Mouse (Mus musculus): ENCODE data around the gene Ctdspl.

The Ctdspl gene

DNA sequence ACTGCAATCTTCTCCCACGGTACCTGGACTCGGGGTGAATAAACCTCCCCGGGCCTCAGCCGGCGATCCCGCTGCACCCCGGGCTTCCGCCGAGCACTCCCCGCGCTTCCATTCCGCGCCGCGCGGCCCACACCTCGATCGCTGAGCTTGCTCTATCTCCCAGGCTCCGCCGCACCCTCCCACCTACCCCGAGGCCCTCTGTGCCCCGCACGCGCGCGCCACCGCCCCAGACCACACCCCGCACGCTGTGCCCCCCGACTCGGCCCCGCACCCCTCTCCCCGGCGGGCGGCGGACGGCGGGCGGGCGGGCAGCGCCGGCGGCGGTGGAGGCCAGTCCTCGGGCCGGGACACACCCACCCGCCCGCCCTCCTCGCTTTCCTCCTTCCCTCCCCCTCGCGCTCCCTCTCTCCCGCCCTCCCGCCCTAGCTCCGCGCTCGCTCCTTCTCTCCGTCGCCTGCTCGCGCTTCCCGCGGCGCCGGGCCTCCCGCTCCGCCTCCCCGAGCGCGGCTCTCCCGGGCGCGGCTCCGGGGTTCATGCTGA lies at the start of gene Ctdspl:
Ctdspl (plus strand) TSS at position 343 of the 540 bp plus-strand sequence.
- peak; percentile 24 for DNase-seq (ENCODE audit: low spot score)

DNA sequence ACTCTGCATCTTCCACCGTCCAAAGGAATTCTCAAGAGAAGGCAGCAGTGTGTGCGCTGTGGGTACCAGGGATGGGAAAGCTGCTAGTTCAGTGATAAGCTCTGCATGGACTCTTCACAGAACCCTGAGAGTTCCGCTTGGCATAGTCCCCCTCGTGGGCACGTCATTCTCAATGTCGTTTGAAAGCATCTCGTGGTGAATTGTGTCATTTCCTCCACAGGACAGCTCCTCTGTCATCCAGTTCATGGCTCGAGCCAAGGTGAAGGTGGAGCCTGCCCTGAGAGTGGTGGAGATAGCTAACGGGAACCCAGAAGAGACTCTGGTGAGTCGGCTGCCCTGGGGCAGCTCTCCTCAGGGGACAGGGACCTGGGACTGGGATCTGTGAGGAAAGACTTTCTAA lies 49.4 kb upstream of the Ctdspl start:
- DNase-seq (ENCODE audit: low spot score), result no peak

DNA sequence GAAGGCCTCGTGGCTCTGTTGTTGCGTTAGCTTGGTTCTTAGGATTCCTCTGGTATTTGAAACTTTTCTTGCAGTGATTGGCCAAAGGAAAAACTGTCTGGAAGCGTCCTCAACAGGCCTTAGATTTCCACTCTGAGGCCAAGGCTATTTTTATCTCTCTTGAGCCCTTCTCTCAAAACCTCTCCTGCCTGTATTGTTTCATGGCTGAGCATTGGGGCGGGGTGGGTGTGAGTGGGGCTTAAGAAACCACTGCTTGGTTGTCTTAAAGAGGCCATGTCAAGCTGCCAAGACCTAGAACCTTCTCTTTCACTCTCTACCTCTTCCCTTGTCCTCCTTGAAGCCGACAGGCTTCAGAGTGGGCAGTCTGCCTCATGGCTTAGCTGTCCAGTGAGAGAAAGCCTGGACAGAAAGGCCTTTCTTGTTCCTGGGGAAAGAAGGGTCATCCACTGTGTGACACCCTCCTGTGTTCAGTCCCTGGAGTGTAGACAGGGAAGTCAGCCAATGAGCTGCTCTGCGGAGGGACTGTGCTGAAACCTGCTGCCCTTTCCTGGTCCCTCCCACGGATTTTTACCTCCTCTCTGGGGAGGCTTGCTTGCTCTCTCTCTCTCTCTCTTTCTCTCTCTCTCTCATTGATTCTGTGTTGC lies 48.8 kb upstream of the Ctdspl start:
- no peak for DNase-seq (ENCODE audit: low spot score)

DNA sequence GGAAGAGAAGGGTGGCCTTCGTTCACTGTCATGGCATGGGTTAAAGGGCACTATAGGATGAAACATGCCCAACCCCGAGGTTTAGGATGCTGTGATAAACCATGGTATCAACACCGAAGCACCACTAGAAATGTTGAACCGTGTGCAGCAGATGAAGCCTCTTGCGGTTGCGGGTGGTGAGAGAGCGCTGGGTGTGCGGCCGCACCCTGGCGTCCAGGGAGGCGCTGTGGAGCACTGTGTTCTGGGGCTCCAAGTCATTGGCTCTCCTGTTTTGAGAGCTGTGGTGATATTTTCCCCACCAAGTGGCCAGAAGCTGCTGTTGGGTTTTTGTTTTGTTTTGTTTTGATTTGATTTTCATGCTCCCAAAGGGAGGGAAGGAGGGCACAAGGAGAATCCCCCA lies 47.7 kb upstream of the Ctdspl start:
- DNase-seq (ENCODE audit: low spot score), result no peak

DNA sequence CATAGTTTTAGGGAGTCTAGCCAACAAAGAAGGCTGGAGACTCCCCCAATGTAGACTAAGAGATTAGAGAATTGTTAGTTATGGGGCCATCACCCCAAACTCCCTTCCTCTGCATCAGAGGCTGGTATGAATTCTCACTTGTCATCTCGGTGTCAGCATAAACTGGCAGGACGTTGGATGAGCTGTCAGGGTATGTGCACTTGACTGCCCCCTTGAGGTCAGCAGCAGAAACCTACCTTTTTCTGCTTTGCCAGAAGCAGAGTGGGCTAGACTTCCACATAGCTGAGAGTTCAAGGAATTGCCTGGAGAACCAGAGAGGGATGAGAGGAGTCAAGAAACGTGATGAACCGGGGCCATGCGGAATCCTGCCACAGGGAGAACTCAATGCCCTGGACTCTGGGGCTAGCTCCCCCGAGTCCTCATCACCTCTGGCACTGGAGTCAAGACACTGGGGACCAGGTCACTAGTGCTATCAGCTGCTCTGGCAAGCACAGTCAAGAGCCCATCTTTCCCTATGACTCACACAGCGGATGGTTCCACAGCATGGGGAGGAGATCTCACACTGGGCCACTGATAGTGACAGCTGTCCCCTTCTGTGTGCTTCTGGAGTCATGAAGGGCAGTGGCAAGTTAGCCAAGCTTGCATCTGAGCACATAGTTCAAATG lies 44.8 kb upstream of the Ctdspl start:
- DNase-seq (ENCODE audit: low spot score), result peak; percentile 25

DNA sequence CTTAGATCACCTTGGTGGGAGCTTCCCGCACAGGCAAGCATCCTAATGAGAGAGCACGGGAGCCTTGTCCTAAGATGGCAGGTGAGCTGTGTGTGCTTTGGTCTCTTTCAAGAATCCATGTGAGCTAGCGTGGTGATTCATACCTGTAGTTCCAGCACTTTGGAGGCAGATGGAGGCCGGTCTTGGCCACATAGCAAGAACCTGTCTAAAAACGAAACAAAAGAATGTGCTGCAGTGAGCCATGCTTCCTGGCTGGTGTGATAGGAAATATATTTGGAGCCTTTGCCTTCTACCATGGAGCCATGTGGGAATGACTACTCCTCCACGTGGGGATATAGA lies 44.3 kb upstream of the Ctdspl start:
- no peak for DNase-seq (ENCODE audit: low spot score)

DNA sequence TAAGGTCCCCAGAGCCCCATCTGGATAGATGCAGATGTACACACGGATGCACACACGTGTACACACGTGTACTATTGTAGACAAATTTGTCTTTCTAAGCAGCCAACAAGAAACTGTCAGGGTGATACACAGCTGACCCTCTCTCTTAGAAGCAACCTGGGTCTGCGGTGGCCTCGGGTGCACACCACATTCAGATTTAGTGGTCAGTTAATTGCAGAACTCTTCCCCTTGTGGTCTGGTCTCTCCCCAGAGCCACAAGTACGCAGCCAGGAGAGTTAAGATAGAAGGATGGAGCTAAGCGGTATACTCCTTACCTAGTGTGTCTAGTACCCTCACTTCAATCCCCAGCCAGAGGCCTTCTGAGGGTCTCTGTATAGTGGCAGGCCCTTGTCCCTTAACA lies 43.1 kb upstream of the Ctdspl start:
- DNase-seq (ENCODE audit: low spot score), result no peak

DNA sequence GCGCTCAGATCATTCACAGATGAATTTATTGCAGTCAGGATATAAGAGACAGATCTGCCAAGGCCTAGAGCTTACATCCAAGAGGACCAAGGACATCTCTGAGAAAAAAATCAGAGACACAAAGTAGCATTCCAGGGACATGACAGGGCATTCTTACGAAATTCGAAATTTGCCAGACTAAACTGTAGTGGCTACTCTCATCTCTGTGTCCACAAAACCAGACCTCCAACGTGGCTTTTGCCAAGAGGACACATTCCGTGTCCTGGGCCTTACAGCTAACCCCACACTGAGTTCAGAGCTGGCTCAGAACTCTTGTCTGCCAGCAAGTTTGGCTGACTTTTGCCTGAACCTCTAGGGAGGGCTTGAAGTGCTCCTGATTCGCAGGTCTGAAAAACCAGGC lies 40.5 kb upstream of the Ctdspl start:
- no peak for DNase-seq (ENCODE audit: low spot score)

DNA sequence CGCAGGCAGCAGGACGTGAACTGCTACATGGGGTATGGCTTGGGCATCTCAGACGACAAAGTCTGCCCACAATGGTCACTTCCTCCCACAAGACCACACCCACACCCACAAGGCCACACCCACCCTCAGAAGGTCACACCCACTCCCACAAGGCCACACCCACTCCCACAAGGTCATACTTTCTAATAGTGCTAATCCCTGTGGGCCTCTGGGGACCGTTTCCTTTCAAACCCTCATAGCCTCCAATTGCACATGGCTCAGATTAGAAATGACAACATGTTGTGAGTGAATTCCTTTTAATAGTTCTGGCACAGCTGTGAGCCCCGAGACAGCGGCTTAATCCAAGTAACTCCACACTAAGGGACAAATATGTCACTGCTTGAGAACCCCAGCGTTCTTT lies 39.1 kb upstream of the Ctdspl start:
- DNase-seq (ENCODE audit: low spot score), result no peak

DNA sequence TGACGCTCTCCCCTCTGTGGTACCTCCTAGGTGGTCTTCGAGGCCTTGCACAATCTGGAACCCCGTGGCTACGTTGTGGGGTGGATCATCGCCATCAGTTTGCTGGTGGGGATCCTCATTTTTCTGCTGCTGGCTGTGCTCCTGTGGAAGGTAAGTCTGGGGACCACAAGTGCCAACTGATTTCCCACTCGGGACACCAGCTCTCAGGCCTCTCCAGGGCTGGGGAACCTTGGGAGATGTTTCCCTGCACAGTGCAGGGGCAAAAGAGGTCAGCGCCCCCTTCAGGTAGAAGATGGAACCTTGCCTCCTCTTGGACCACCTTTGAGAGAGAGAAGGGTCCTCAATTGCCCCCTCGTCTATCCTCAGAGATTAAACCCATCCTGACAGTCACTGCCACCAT lies 38.5 kb upstream of the Ctdspl start:
- no peak for DNase-seq (ENCODE audit: low spot score)

DNA sequence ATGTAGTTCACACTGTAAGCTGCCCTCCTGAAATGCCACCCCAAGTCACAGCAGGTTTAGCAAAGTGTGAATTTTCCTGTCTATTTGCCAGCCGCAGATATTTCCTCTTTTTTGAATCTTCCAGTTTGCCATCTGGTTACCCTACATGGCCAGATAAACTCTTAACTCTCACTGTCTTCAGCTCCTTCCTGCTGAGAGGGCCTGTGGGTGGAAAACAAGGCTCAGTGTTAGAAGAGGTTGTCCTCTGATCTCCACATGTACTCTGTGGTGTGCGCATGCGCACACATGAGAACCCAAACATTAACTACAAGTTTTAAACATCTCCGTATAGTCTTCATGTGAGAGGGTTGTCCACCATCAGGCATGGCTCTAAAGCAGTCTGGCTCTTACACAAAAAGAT lies 36.1 kb upstream of the Ctdspl start:
- peak; percentile 39 for DNase-seq (ENCODE audit: low spot score)

DNA sequence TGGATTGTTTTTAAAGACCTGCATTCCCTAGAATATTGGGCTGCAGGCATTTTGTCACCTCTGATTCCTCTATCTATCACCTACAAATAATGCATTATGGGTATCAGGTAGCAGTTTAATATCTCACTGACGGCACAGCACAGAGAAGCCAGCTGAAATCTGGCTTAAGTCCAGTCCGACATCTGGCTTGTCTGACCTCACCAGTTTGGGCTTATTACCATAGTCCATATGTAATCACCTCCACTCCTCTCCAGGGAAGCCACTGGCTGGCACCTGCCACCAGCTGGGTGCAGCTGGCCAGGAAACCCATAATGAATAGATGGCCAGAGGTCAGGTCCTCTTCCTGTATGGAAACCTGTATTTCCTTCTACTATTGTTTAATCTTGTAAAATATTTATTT lies 35.6 kb upstream of the Ctdspl start:
- DNase-seq (ENCODE audit: low spot score), result no peak

DNA sequence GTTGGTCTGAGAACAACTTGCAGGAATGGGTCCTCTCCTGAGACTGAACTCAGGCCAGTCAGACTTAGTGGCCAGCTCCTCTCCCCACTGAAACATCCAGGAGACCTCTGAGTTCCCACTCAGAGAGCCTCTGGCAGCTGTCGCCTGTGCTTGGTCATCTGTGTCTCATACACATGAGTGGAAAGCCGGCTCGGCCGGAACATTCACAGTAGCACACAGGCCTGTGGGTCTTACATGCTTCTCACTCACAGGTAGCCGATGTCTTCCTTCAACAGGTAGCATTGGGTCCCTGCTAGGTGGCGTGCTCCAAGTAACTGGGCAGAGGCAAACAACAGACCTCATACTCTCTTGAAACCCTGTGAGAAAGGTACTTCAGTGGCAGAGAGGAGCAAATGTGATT lies 35.2 kb upstream of the Ctdspl start:
- no peak for DNase-seq (ENCODE audit: low spot score)

DNA sequence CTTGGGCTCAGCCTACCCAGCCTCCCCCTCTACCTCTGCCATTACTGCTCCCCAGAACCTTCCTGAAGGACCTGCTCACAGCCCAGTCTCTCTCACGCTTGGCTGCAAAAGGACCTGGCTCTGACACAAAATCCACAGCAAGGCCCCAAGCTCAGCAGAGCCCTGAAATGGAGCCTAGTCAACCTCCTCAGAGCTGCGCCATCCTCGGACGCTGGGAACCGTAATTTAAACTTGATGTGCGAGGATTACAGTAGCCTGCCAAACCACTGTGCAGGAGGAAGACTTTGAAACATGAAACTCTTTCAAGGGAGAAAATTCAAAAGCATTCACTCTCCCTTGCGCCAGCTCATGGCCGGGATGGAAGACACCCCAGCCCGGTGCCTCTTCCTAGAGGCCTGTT lies 34.7 kb upstream of the Ctdspl start:
- DNase-seq (ENCODE audit: low spot score), result no peak

DNA sequence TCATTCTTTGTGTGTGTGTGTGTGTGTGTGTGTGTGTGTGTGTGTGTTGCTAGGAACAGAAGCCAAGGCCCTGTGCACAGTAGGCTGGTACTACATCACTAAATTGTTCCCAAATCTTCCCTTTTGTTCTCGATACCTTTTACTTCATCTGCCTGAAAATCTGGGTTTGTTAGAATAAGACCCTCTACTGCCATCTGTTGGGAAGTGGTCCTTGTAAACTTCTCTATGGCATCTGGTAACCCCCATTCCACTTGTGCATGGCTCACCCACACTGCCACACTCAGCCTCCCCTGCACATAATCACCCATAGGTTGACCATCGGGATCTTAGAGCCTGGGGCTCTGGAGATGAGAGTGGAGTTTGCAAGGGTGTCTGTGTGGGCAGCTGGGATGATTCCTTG lies 31.2 kb upstream of the Ctdspl start:
- no peak for DNase-seq (ENCODE audit: low spot score)

DNA sequence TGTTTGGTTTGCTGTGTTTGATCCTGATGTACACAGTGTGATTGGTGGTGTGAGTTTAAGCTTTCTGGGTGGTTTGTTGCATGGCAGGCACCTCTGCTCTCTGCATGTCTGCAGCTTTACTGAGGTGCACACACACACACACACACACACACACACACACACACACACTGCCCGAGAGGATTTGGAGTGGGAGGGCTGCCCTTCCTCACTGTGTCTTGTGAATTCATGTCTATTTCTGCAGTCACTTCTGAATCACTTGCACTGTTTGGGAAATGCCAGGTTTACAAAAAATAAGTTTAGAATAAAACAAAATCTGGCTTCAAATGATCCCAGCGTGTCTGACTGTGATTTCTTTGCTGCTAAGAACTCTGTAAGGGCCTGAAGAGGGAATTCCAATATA lies 25.6 kb upstream of the Ctdspl start:
- DNase-seq (ENCODE audit: low spot score), result no peak

DNA sequence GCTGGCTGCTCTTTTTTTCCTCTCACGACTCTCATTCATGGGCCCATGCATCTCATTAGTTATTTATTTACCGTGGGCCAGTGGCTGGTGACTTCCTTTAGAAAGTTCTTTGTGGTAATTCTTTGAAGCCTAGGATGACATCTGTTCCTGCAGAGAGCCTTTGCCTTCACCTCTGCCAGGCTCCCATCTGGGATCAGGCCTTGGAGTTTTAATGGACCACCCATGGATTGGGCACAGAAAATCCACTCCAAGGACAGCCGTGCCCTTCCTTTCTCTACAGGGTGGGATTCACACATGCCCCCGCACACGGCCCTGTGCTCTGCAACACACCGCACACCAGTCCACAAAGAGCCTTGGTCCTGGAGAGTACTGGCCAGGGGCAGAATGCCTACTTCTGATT lies 24.3 kb upstream of the Ctdspl start:
- no peak for DNase-seq (ENCODE audit: low spot score)

DNA sequence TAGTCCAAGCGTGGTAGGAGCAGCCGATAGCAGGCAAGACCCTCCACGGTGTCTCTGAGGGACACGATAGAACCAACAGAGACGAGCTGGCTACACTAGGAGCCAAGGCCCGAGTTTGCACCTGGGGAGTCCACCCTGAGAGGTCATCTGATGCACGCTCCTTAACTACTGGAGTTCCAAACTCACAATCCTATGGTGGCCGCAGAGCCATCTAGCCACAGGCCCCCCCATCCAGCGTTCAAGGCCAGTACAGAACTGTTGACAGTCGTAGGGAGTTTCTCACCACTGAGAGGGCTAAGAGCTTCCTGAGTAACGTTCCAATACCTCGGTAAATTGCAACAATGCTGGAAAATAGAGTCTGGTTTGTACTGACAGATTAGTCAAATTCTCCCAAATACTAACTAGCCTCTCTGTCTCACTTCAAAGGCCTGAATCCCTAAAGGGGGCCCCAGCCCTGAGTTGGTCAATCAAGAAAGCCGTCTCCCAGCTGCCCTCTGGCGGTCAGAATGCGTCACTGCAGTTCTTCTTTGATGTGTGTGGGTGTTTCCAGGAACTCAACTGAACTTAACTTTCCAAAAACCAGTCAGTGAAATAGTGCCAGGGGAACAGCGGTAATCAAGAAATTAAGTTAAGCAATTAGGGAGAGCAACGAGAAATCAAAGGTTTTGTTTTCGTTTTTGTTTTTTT lies 18.2 kb upstream of the Ctdspl start:
- peak; percentile 53 for DNase-seq (ENCODE audit: low spot score)

DNA sequence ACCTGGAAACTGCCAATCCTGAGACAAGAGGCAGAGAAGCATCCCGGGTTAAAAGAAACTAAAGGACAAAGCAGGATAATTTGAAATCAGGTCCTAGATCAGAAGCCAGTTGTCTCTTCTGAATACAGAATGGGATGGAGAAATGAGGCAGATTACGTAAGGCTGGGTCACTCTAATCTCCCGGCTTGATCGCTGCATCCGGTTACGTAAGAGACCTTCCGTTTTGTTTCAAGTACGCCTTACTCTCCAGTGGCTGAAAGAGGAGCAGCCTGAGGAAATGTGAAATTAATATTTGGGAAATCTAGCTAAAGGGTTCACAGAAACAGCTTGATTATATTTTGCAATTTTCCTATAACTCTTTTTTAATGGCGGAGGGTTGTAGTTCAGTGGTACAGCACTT lies 13.2 kb upstream of the Ctdspl start:
- no peak for DNase-seq (ENCODE audit: low spot score)

DNA sequence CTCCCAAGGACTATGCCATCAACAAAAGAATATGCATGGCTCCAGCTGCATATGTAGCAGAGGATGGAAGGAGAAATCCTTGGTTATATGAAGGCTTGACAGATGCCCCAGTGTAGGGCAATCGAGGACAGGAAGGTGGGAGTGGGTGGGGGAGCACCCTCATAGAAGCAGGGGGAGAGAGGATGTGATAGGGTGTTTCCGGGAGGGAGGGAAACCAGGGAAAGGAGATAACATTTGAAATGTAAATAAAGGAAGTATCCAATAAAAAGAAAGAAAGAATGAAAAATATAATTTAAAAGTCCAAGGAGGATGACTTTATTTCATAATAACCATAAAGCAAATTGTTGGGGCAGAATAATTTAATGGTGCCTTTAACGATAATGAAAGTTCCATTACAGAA lies 12.6 kb upstream of the Ctdspl start:
- no peak for DNase-seq (ENCODE audit: low spot score)

DNA sequence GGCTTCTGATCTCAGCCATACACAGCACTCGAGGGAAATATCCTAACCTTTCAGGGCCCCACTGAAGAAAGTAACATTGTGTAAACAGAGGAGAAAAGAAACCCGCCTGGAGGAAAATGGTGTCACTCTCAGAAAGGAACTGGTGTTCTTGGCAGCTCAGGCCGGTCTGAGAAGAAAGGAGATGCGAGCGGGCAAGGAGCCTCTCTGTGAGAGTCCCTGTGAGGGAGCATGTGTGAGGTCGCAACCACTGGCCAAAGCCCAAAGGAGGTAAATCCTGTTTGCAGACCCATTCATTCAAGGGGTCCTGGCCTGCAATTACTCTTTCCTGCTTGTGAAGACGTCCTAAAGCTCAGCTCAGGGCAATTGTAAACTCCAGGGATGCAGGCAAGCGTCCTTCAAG lies 11.7 kb upstream of the Ctdspl start:
- DNase-seq (ENCODE audit: low spot score), result no peak

DNA sequence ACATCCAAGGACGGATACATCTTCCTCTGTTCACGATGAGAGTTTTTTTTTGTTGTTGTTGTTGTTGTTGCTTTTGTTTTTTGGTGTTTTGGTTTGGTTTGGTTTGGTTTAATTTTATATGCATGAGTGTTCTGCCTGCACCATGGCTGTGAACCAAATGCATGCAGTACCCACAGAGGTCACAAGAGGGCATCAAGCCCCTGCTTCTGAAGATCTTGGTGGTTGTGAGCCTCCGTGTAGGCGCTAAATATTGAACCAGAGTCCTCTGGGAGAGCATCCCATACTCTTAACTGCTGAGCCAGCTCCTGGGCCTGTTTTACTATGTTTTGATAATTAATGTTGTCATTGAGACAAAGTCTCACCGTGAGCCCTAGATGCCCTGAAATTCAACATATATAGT lies 11.0 kb upstream of the Ctdspl start:
- no peak for DNase-seq (ENCODE audit: low spot score)

DNA sequence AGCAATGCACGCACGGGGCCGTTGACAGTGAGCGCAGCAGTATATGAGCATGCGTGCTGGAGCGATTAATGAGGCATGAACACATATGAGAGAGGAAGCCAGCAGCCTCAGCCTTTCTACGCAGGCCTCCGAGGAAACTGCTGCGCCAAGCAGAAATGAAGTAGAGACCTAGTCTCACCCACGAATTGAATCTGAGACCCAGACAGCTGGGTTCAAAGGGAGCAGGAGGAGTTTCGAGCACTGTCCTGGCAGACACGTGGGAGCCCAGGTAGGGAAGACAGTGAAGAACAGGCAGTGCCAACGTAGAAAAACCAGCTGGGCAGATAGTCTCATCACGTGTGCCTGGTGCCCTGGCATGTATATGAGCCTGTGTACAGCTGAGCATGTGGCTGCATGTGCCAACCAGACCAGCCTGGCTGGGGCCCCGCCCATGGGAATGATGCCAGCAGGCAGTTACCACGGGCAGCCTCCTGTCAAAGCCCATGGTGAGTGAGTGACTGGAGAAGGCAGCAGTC lies 6.5 kb upstream of the Ctdspl start:
- DNase-seq (ENCODE audit: low spot score), result no peak

All from T-cell, adult 2 months (primary cell).